Mouse (Mus musculus) layer of hippocampus, postnatal 36 days (tissue): Measurements from ENCODE around the gene Ces1e. TPM values are rescaled to one million over a fixed set of nuclear protein-coding genes. Genes with fewer than 3 reads are reported as not detected.
"Not testable (repeated sequence)": the region's sequence is repeated elsewhere in the genome, so short reads cannot be mapped to it uniquely, and the experiment has no call there.

Source experiments
- DNase-seq, 2 experiments: peaks; one replicate each; pipeline ENCODE4 v3.0.0; 2022
- total RNA-seq, 2 experiments: library from RNA; stranded (reverse); gene quantifications; 2 replicates each; pipeline ENCODE4 v1.2.3; 2021

The Ces1e gene
- not detected for total RNA-seq

DNA sequence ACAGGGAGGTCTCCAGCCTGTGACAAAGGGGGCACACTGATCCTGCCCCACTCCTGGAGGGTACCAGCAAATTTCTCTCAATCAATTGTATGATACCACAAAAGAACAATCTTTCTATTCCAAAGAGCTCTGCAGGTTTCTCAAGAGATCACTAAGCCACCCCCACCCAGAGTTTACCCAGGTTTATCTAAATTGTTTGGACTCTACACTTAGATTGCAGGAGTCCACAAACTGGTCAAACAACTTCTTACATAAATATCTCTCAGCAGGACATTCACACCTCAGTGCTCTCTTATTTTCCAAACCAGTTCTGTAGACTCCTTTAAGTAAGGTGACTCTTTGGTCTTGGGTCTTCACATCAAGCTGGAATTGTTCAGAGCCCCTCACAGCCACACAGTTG is at the start of gene Ces1e:
Ces1e (minus strand) TSS at position 174 of the 400 bp plus-strand sequence.
- DNase-seq, result no peak

- DNase-seq, result no peak
These were observed 48.9 kb upstream of the Ces1e start for GRCm38 (mm10) chr8:93278176-93278805.

- no peak for DNase-seq
These were observed 45.2 kb upstream of the Ces1e start for GRCm38 (mm10) chr8:93274609-93275008.

- peak; percentile 5 to 12 for DNase-seq
These were observed 43.9 kb upstream of the Ces1e start for GRCm38 (mm10) chr8:93273321-93273720.

DNA sequence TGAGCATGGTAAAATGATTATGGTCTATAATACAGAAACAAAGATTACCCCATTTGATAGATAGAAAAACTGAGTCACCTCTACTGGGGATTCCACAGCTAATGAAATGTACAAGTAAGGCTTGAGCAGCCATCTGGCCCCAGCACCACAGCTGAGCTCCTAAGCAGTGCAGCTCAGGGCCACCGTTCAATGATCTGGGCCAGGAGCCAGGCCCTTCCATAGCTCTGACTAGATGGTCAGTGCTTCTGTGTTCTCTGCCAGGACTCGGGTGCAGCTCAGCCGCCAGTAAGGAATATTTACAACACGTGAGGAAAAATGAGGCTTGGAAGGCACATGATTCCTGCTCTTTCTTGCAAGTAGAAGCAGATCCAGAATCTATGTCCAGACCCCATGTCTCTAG is 43.3 kb upstream of the Ces1e start:
- peak in 1 of 2 experiments; percentile 4 for DNase-seq

DNA sequence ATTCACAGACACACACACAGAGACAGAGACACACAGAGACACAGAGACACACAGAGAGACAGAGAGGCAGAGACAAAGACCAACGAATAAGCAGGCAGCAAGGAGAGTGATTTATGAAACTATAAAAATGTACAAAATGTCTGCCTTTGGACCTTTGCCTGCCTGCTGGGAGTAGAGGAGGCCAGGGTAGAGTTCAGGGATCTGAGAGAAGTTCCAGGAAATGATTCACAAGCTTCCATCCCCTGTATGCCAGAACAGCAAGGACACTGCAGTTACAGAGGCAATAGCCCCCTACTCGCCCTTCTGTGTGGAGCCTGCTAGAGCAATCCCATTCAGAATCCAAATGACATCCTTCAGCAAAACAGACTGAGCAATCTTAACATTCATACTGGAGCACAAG is 32.0 kb upstream of the Ces1e start:
- no peak for DNase-seq

- no peak for DNase-seq
These were observed 23.0 kb upstream of the Ces1e start for GRCm38 (mm10) chr8:93252400-93252925.

DNA sequence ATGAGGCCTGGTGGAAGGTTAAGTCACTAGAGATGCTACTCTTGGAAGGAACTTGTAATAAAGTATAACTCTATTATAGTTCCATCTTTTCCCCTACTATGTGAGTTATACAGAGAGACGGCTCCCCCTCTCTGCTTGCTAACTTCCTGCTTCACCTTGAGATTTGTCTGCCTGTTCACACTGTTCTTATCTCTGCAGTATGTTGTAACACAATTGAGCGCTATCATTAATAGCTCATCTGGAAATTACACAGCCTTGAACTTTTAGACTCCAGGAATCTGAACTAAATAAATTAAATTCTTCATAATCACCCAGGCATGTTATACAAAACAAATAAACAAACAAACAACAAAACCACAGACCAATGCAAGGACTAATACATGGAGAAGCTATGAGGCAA is 16.6 kb upstream of the Ces1e start:
- no peak for DNase-seq

- no peak for DNase-seq
These were observed 10.5 kb upstream of the Ces1e start for GRCm38 (mm10) chr8:93239884-93240283.

DNA sequence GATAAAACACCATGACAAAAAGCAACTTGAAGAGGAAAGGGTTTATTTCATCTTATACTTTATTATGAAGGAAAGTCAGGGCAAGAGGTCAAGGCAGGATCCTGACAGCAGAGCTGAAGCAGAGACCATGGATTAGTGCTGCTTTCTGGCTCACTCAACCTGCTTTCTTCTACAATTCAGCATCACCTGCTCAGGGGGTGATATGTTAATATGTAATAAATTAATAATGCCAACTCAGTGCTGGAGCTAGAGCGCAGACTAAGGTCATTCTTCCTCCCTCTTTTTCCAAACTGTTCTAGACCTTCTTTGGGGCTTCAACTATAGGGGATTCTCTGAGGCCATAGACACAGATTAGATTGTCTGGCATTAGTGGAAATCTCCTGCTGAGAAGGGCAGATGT is 6.3 kb upstream of the Ces1e start:
- no peak for DNase-seq

DNA sequence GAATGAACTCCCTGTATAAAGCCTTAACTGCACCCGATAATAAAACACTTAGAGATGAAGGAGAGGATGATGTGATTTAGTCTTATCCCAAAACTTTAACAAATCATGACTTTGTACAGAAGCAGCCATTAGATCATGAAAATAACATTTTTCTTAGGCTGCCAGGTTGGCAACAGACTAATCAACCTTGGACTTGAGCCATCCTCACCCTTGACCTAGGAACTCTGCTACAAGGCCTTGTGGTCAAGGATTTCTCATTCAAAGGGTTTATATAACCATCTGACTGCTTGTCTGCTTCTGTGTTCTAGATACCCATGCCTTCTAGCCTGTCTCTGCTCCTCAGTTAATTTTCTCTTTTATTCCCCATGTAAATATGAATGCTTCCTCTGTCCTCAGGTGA is 5.3 kb upstream of the Ces1e start:
- DNase-seq, result no peak

DNA sequence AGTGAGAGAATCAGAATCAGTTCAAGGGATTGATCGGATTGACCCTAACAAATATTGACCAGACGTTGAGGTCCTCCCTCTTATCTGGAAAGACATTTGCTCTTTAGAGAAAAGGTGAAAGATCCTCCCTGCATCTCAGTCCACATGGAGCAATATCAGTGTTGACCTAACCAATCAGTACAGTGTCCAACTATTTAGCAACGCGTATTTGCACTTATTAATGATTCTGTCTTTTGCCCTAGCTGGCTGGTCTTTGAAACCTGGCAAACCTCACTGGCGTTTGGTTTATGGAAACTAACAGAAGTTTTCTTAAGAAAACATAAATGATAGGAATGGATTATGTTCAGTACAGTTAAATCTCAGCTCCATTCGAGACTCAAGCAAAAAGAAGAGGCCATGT is 4.6 kb upstream of the Ces1e start:
- DNase-seq, result no peak

- no peak for DNase-seq
These were observed 597 bp downstream of the Ces1e start for GRCm38 (mm10) chr8:93228673-93229370.

DNA sequence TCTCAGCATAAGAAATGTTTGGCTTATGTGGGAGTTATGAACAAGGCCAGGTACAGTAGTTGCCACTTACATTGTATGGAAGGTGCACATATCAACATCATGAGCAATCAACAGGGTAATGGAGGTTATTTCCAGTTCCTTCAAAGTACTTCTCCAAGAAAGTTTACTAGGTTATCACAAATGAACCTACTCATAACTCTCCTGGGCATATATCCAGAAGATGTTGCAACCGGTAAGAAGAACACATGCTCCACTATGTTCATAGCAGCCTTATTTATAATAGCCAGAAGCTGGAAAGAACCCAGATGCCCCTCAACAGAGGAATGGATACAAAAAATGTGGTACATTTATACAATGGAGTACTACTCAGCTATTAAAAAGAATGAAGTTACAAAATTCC is 2.9 kb downstream of the Ces1e start:
- not testable (repeated sequence) for DNase-seq

DNA sequence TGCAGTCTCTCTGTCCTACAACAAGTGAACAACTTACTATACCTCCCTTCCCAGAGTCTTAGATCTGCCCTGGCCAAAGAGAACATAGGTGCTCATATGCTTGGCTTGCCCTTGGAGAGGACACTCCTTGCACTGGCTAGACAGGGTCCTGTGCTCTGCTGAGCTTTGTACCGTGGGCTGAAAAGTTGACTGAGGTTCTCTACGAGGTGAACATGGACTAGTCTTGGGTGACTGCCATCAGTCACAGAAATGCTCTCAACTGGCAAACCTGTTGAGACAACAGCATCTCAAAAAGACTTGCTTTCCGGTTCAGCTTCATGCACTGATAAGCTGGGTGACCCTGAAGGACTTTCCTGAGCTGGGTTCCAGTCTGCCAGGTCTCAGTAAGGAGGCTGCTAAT is 7.5 kb downstream of the Ces1e start:
- no peak for DNase-seq

DNA sequence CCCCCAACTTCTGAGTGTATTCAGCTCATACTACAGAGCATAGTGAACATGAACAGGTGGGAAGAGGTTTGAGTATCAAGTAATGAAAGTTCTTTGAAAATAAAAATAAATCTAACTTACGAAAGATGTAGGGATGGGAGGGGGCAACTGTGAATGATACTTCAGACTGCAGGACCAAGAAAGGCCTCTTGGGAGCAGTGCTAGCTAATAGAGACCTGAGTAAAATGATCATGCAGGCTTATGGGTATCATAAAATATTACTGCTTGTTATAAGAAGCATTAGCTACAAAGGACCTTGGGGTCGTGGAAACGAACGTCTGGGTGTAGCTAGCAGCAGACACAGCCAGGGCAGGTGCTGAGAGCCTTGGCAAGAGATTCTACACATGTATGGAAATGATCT is 11.6 kb downstream of the Ces1e start:
- DNase-seq, result no peak

DNA sequence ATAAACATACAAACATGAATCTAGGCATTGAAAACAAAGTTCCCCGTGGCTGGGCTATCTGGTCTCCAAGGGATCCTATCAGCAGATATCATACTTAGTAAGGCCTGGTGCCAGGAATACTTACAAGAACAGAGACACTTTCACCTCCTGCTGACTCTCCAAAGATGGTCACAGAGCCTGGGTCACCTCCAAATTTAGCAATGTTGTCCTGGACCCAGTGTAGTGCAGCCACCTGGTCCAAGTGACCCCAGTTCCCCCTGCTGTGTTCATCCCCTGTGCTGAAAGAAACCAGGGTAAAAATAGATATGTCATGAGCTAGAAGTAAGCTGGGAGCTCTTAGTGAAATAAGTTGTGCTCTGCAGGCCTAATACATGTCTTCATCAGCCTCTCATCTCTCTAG is 12.0 kb downstream of the Ces1e start:
- DNase-seq, result no peak

GRCm38 (mm10) chr8:93211091-93211490 is 18.3 kb downstream of the Ces1e start:
- DNase-seq, result no peak

GRCm38 (mm10) chr8:93199146-93199545 is 30.3 kb downstream of the Ces1e start:
- not testable (repeated sequence) for DNase-seq

GRCm38 (mm10) chr8:93197685-93198525 is 31.5 kb downstream of the Ces1e start, which contains the start of gene Ces1d:
Ces1d (minus strand) TSS chr8:93197838.
- no peak for DNase-seq

- DNase-seq, result no peak
These were observed 33.0 kb downstream of the Ces1e start for GRCm38 (mm10) chr8:93196436-93196835.

DNA sequence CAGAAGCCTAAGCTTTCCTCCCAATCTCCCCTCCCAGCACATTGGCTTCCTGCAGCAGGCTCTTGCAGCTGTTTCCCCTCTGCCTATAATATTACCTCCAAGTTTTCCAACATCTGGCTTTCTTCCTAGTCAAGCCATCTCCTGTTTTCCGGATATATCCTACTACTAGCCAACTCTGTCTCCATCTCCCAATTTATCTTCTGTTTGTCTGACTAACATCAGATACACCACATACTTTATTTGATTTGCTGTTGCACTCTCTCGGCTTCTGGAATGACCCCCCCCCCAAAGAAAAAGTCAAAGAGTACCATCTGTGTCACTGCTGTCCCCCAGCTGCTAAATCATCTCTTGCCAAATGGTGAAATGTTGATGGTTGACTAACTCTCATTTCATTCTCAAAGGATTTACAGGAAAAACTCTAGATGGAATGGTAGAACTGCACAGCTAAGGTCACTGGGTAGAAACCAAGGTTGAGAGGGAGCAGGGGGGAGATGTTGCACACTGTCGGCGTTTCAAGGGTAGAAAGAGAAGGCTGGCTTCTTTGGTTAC is 48.8 kb downstream of the Ces1e start:
- no peak for DNase-seq

DNA sequence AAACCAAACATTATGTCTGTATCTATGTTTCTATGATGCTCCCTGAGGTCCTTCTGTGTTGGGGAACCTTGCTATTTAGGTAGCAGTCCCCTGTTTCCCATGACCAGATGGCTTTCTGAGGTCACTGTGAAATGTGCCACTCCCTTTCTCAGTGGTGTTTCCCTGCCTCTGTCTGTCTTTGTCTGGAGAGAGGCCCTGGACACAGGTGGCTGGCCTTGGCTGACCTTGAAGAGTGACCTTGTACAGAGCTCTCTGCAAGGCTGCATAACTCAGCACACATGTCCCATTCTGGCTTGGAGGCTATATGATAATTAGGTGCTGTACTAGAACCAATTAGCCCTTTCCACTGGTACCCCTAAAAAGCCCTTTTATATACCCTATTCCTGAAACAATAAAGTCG is 52.8 kb downstream of the Ces1e start:
- no peak for DNase-seq
